Mouse (Mus musculus): ENCODE measurements around the gene Fgfr2. TPM values are rescaled to one million over a fixed set of nuclear protein-coding genes. Genes with fewer than 3 reads are reported as not detected.

Gene Fgfr2
- polyA plus RNA-seq (2015; fragmentation: Nextera tagmentation; extraction: Ambion mirVana): 93.4 and 113 TPM in 2 replicates

GRCm38 (mm10) chr7:133123244-133123998, at the start of gene Fgfr2:
Fgfr2 (minus strand) TSS chr7:133123350.
- Histone ChIP-seq H3K4me3 (replicated peaks; ENCODE audit: low read length) (peak within 1 kb of the TSS; percentile 69), H3K4me1 (ENCODE audit: control insufficient read depth, insufficient read depth, low read length) (peaks cover 16% of the 10 kb centered on the region), H3K36me3 (ENCODE audit: control insufficient read depth, insufficient read depth, low read length) (no peaks in the 10 kb centered on the region), H3K4me2 (ENCODE audit: low read depth, low read length) (peak within 1 kb of the TSS; percentile 83), H3K9ac (ENCODE audit: low read length) (peak within 1 kb of the TSS; percentile 98), H3K9me3 (replicated peaks; ENCODE audit: control insufficient read depth, low read length) (no peaks in the 10 kb centered on the region), H3K27me3 (ENCODE audit: control insufficient read depth, insufficient read depth, low read length) (no peaks in the 10 kb centered on the region), H3K27ac (ENCODE audit: low read length) (peak within 1 kb of the TSS; percentile 100)
- ATAC-seq (ENCODE audit: insufficient read depth, low FRiP score): peak; percentile 67
- under 1% methylated on average over 39 of the region's 53 CpGs for WGBS

GRCm38 (mm10) chr7:133171403-133172032, 48.4 kb upstream of the Fgfr2 start:
- WGBS: 81% methylated on average over 4 of the region's 4 CpGs
- H3K27ac ChIP-seq (ENCODE audit: low read length): peak overlapping the region; percentile 3; the same call in 1 of the 2 replicates

GRCm38 (mm10) chr7:133168928-133169327, 45.8 kb upstream of the Fgfr2 start:
- Histone ChIP-seq H3K27me3 (ENCODE audit: control insufficient read depth, insufficient read depth, low read length) (no peaks in the 10 kb centered on the region), H3K9ac (ENCODE audit: low read length) (no peak overlapping the region), H3K27ac (ENCODE audit: low read length) (no peak overlapping the region), H3K4me3 (replicated peaks; ENCODE audit: low read length) (no peak overlapping the region), H3K9me3 (replicated peaks; ENCODE audit: control insufficient read depth, low read length) (no peaks in the 10 kb centered on the region), H3K36me3 (ENCODE audit: control insufficient read depth, insufficient read depth, low read length) (no peaks in the 10 kb centered on the region), H3K4me1 (ENCODE audit: control insufficient read depth, insufficient read depth, low read length) (peaks cover 4% of the 10 kb centered on the region; the same call in 1 of the 2 replicates), H3K4me2 (ENCODE audit: low read depth, low read length) (no peak overlapping the region)
- WGBS: 78% methylated on average over 3 of the region's 3 CpGs
- ATAC-seq (ENCODE audit: insufficient read depth, low FRiP score): no peak

More at GRCm38 (mm10) chr7:133171403-133172032, 48.4 kb upstream of the Fgfr2 start:
- Histone ChIP-seq H3K4me1 (ENCODE audit: control insufficient read depth, insufficient read depth, low read length) (peaks cover 2% of the 10 kb centered on the region; the same call in 1 of the 2 replicates), H3K4me3 (replicated peaks; ENCODE audit: low read length) (no peak overlapping the region), H3K9me3 (replicated peaks; ENCODE audit: control insufficient read depth, low read length) (no peaks in the 10 kb centered on the region), H3K9ac (ENCODE audit: low read length) (no peak overlapping the region), H3K27me3 (ENCODE audit: control insufficient read depth, insufficient read depth, low read length) (no peaks in the 10 kb centered on the region), H3K4me2 (ENCODE audit: low read depth, low read length) (no peak overlapping the region), H3K36me3 (ENCODE audit: control insufficient read depth, insufficient read depth, low read length) (no peaks in the 10 kb centered on the region)
- ATAC-seq (ENCODE audit: insufficient read depth, low FRiP score): peak; percentile 28; the same call in 1 of the 2 replicates

- H3K4me1 ChIP-seq (ENCODE audit: control insufficient read depth, insufficient read depth, low read length): peaks cover 4% of the 10 kb centered on the region; the same call in 1 of the 2 replicates
- no peaks in the 10 kb centered on the region for H3K9me3 ChIP-seq (replicated peaks; ENCODE audit: control insufficient read depth, low read length)
- no peak overlapping the region for H3K9ac ChIP-seq (ENCODE audit: low read length)
- H3K36me3 ChIP-seq (ENCODE audit: control insufficient read depth, insufficient read depth, low read length): no peaks in the 10 kb centered on the region
- H3K4me2 ChIP-seq (ENCODE audit: low read depth, low read length): no peak overlapping the region
- H3K4me3 ChIP-seq (replicated peaks; ENCODE audit: low read length): no peak overlapping the region
- WGBS: 63% methylated on average over 2 of the region's 2 CpGs
- no peak overlapping the region for H3K27ac ChIP-seq (ENCODE audit: low read length)
- no peak for ATAC-seq (ENCODE audit: insufficient read depth, low FRiP score)
- H3K27me3 ChIP-seq (ENCODE audit: control insufficient read depth, insufficient read depth, low read length): no peaks in the 10 kb centered on the region
Observed at GRCm38 (mm10) chr7:133167903-133168302, 44.8 kb upstream of the Fgfr2 start.

GRCm38 (mm10) chr7:133164770-133165169, 41.6 kb upstream of the Fgfr2 start:
- Histone ChIP-seq H3K27me3 (ENCODE audit: control insufficient read depth, insufficient read depth, low read length) (no peaks in the 10 kb centered on the region), H3K9me3 (replicated peaks; ENCODE audit: control insufficient read depth, low read length) (no peaks in the 10 kb centered on the region), H3K4me3 (replicated peaks; ENCODE audit: low read length) (no peak overlapping the region), H3K36me3 (ENCODE audit: control insufficient read depth, insufficient read depth, low read length) (no peaks in the 10 kb centered on the region), H3K4me1 (ENCODE audit: control insufficient read depth, insufficient read depth, low read length) (peaks cover 27% of the 10 kb centered on the region), H3K9ac (ENCODE audit: low read length) (no peak overlapping the region), H3K4me2 (ENCODE audit: low read depth, low read length) (no peak overlapping the region), H3K27ac (ENCODE audit: low read length) (no peak overlapping the region)
- 14% methylated on average over 2 of the region's 2 CpGs for WGBS
- ATAC-seq (ENCODE audit: insufficient read depth, low FRiP score): no peak

- Histone ChIP-seq H3K9ac (ENCODE audit: low read length) (no peak overlapping the region), H3K27ac (ENCODE audit: low read length) (0 out of 2 replicates have a peak overlapping the region, but pooled peaks have one; percentile 7), H3K4me3 (replicated peaks; ENCODE audit: low read length) (no peak overlapping the region), H3K36me3 (ENCODE audit: control insufficient read depth, insufficient read depth, low read length) (no peaks in the 10 kb centered on the region), H3K9me3 (replicated peaks; ENCODE audit: control insufficient read depth, low read length) (no peaks in the 10 kb centered on the region), H3K4me1 (ENCODE audit: control insufficient read depth, insufficient read depth, low read length) (peaks cover 28% of the 10 kb centered on the region), H3K4me2 (ENCODE audit: low read depth, low read length) (no peak overlapping the region), H3K27me3 (ENCODE audit: control insufficient read depth, insufficient read depth, low read length) (no peaks in the 10 kb centered on the region)
- 48% methylated on average over 5 of the region's 5 CpGs for WGBS
- ATAC-seq (ENCODE audit: insufficient read depth, low FRiP score): no peak
Observed at GRCm38 (mm10) chr7:133163011-133163410, 39.9 kb upstream of the Fgfr2 start.

- Histone ChIP-seq H3K9ac (ENCODE audit: low read length) (no peak overlapping the region), H3K4me2 (ENCODE audit: low read depth, low read length) (no peak overlapping the region; the same call in 1 of the 2 replicates), H3K4me1 (ENCODE audit: control insufficient read depth, insufficient read depth, low read length) (peaks cover 28% of the 10 kb centered on the region), H3K4me3 (replicated peaks; ENCODE audit: low read length) (no peak overlapping the region), H3K36me3 (ENCODE audit: control insufficient read depth, insufficient read depth, low read length) (no peaks in the 10 kb centered on the region), H3K27me3 (ENCODE audit: control insufficient read depth, insufficient read depth, low read length) (no peaks in the 10 kb centered on the region), H3K9me3 (replicated peaks; ENCODE audit: control insufficient read depth, low read length) (no peaks in the 10 kb centered on the region), H3K27ac (ENCODE audit: low read length) (peak overlapping the region; percentile 83)
- ATAC-seq (ENCODE audit: insufficient read depth, low FRiP score): peak; percentile 42; the same call in 1 of the 2 replicates
- 46% methylated on average over 2 of the region's 2 CpGs for WGBS
Observed at GRCm38 (mm10) chr7:133162131-133162530, 39.0 kb upstream of the Fgfr2 start.

GRCm38 (mm10) chr7:133161362-133162080, 38.4 kb upstream of the Fgfr2 start:
- H3K4me3 ChIP-seq (replicated peaks; ENCODE audit: low read length): no peak overlapping the region
- H3K27ac ChIP-seq (ENCODE audit: low read length): peak overlapping the region; percentile 83

More at GRCm38 (mm10) chr7:133161362-133162080, 38.4 kb upstream of the Fgfr2 start:
- no peaks in the 10 kb centered on the region for H3K36me3 ChIP-seq (ENCODE audit: control insufficient read depth, insufficient read depth, low read length)
- WGBS: 40% methylated on average over 7 of the region's 7 CpGs
- peak; percentile 63; the same call in 1 of the 2 replicates for ATAC-seq (ENCODE audit: insufficient read depth, low FRiP score)
- H3K4me1 ChIP-seq (ENCODE audit: control insufficient read depth, insufficient read depth, low read length): peaks cover 28% of the 10 kb centered on the region
- H3K9me3 ChIP-seq (replicated peaks; ENCODE audit: control insufficient read depth, low read length): no peaks in the 10 kb centered on the region
- no peaks in the 10 kb centered on the region for H3K27me3 ChIP-seq (ENCODE audit: control insufficient read depth, insufficient read depth, low read length)
- H3K4me2 ChIP-seq (ENCODE audit: low read depth, low read length): no peak overlapping the region; the same call in 1 of the 2 replicates
- H3K9ac ChIP-seq (ENCODE audit: low read length): no peak overlapping the region

All from stomach, embryonic 16.5 days (tissue).